Mouse (Mus musculus) lung, postnatal 0 days (tissue): ENCODE data around the gene Slc25a13.

Experiments
- CTCF ChIP-seq: IDR thresholded peaks from 2 replicates; pipeline ENCODE4 v1.5.1; 2016; ENCODE audit warnings: antibody characterized with exemption, mild to moderate bottlenecking
- EP300 ChIP-seq: IDR thresholded peaks from 2 replicates; pipeline ENCODE4 v1.6.1; 2016; ENCODE audit warnings: antibody characterized with exemption, mild to moderate bottlenecking, control low read depth

DNA sequence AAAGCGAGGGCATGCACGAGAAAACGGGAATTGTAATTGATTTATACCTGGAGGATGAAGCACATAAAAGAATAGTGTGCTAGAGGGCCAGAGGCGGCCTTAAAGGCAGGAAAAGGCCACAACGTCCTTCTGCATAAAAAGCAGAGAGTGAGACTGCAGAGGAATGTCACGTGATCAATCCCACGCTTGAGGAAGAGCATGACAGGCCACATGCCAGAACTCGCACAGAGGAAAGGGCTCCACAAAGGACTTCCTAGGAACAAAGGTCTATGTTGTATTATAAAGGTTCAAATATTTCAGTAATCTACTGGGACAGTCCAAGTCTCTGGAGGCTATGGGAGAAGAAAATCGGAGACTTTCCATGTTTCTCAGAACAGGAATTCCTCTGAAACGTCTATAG lies 63.5 kb downstream of the Slc25a13 start:
- TF ChIP-seq CTCF (no peak), EP300 (no peak)
